Mouse (Mus musculus) kidney, adult 2 months (tissue): ENCODE data around the gene Ppp6r3.

Experiments
- CTCF ChIP-seq: fragments of 200-500 bp; conservative IDR thresholded peaks from 2 replicates; pipeline ENCODE4 v1.5.1; 2011; ENCODE audit warnings: low read depth, mild to moderate bottlenecking, control low read depth, low read length, moderate library complexity, mixed read lengths; ENCODE audit not compliant: insufficient read depth, insufficient read length
- POLR2A ChIP-seq: fragments of 200-500 bp; IDR thresholded peaks from one replicate; pipeline ENCODE4 v1.6.1; 2011; ENCODE audit warnings: low read depth, low read length, control low read depth

- TF ChIP-seq POLR2A (no peak), CTCF (no peak)
Measured at GRCm38 (mm10) chr19:3449248-3449647, 126.3 kb downstream of the Ppp6r3 start.
